Mouse (Mus musculus) cortical plate, adult 2 months (tissue): Measurements from ENCODE around the gene Hnrnpab. TPM values are rescaled to one million over a fixed set of nuclear protein-coding genes. Genes with fewer than 3 reads are reported as not detected.
"Not testable (repeated sequence)": the region's sequence is repeated elsewhere in the genome, so short reads cannot be mapped to it uniquely, and the experiment has no call there.

Source experiments
- H3K27ac ChIP-seq: fragments of 200-500 bp; 2 replicates; pipeline ENCODE4 v1.5.1; 2012; ENCODE audit warnings: low read length, control low read depth, inconsistent platforms; ENCODE audit not compliant: insufficient read depth
- H3K4me1 ChIP-seq: fragments of 200-500 bp; 2 replicates; pipeline ENCODE4 v1.6.1; 2011; ENCODE audit warnings: low read length; ENCODE audit not compliant: control insufficient read depth, insufficient read depth
- H3K4me3 ChIP-seq: fragments of 200-500 bp; 2 replicates; pipeline ENCODE4 v1.5.1; 2011; ENCODE audit warnings: mild to moderate bottlenecking, low read length, control low read depth; ENCODE audit not compliant: insufficient read depth
- CTCF ChIP-seq: fragments of 200-500 bp; IDR thresholded peaks from 2 replicates; pipeline ENCODE4 v1.5.1; 2011; ENCODE audit warnings: mild to moderate bottlenecking, control low read depth, low read length; ENCODE audit not compliant: insufficient read depth; ENCODE audit errors: extremely low read depth
- POLR2A ChIP-seq: fragments of 200-500 bp; IDR thresholded peaks from 2 replicates; pipeline ENCODE4 v1.6.1; 2011; ENCODE audit warnings: mild to moderate bottlenecking, low read length, control low read depth; ENCODE audit not compliant: insufficient read depth; ENCODE audit errors: extremely low read depth
- polyA plus RNA-seq: library from polyadenylated mRNA; depleted of rRNA; stranded (reverse); fragments of >200 nt; gene quantifications from 2 replicates; pipeline ENCODE4 v1.2.3, GENCODE M21; 2012

Gene Hnrnpab
- polyA plus RNA-seq, 1 experiment = 100 TPM

DNA sequence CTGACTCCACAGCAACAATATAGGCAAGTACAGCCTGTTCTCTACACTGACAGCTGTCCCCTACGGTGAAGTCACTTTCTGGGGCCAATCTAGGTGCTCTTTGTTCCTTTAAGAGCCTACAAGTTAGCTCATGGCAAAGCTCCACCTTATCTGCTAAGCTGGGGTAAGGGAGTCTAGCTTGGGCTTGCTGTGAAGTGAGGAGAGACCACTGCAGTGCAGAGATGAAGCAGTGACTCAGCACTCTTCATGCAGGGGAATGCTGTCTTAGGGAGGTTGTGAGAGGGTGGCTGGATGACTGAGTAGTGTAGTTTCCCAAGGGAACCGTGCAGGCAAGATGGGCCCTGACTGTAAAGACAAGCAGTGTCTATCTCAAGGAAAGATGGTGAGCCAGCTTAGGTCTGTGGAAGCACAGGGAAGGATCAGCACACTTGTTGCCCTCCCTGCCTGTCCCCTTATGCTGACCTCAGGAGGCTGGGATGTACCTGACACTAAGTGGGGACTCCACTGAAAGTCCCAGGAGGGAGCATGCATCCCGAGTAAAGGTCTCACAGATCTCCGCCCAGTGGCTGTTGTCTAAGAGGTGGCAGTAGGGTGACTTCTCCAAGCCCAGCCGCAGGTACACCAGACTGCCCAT lies 18.7 kb upstream of the Hnrnpab start:
- TF ChIP-seq CTCF (no peak), POLR2A (no peak)
- Histone ChIP-seq H3K4me3 (no peak overlapping the region), H3K27ac (peak overlapping the region; percentile 55), H3K4me1 (peaks cover 18% of the 10 kb centered on the region)

DNA sequence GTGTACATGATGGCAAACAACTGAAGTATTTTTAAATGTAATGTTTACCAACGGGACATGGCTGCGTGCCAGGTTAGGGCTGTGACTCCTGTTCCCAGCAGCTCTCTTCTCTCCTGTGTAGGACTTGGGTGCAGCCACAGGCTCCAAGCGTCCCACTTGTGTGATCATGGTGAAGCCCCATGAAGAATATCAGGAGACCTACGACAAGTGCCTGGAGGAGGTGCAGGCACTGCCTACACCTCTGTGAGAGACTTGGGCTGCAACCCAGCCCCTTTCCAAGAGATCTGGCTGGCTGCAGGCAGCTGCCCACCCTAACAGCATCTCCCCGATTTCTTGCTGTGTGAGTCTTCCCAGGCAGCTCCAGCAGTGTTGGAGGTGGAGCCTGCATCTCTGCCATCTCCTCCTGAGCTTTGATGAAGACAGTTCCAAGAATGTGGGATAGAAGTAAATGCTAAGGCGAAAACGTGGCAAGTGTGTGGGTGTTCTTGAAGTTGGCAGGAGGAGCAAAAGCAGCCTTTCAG lies 16.4 kb upstream of the Hnrnpab start:
- Histone ChIP-seq H3K4me3 (no peak overlapping the region), H3K4me1 (peaks cover 15% of the 10 kb centered on the region), H3K27ac (peak overlapping the region; percentile 66; the same call in 1 of the 2 replicates)
- TF ChIP-seq POLR2A (peak; percentile 54; the same call in 1 of the 2 replicates), CTCF (no peak)

DNA sequence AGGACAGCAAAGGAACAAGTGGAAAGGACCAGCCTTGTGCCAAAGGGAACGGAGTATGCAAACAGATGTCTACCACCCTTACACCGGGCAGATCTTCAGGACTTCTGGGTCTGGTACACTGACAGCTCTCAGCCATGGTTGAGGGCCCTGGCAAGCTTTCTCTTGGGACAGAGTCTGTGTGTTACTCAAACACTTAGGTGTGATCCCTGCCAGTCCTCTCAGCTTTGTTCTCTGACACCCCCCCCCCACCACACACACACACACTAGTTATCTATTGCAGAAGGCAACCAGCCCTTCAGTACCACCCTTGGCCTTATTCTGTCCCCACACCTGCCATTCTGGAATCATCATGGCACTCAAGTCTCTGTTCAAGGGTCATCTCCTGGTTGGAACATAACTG lies 15.1 kb upstream of the Hnrnpab start:
- no peak overlapping the region for H3K4me3 ChIP-seq
- peaks cover 14% of the 10 kb centered on the region for H3K4me1 ChIP-seq
- TF ChIP-seq CTCF = no peak
- no peak for TF ChIP-seq POLR2A
- H3K27ac ChIP-seq = peak overlapping the region; percentile 66

DNA sequence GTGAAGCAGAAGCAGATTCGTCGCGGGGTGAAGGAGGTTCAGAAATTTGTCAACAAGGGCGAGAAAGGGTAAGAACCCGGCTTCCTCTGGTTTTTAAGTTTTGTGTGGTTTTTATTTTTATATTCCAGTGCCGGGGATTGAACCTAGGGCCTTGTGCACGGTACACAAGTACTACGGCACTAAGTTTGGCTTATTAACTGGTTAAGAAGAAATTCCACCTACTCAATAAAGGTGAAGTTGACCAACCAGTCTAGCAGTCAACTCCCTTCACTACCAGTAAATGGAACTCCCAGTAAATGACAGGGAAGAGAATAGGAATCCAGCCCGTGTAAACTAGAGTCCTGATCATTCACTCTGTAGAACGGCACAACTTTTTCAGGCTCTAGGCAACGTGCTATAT lies 13.4 kb upstream of the Hnrnpab start:
- H3K4me1 ChIP-seq = peaks cover 15% of the 10 kb centered on the region
- H3K4me3 ChIP-seq = peak overlapping the region; percentile 77
- no peak overlapping the region for H3K27ac ChIP-seq
- TF ChIP-seq CTCF (no peak), POLR2A (no peak)

DNA sequence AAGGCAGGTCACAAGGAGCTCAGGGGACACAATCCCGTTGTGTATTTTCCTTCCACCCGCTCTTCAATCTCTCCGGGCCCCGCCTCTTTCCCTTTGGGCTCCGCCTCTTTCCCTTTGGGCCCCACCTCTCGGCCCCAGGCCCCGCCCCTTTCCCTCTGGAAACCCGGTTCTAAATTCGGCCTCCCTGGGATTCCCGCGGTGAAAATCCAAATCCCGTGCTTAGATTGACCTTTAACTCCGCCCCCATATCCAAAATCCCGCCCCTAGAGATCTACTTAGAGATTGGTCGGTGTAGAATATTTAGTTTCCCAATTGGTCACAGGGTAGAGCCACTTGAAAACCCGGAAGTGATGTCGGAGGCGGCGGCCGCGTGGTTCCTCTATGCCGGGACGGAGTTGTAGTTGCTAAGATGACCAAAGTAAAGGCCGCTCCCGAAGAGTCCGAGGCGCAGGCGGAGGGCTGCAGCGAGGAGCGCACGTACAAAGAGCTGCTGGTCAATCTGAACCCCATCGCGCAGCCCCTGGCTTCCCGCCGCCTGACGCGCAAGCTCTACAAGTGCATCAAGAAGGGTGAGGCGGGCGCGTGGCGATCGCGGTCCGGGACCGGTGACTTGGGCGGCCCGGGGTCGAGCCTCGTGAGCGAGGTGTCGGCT lies 12.9 kb upstream of the Hnrnpab start, which contains the start of gene Nhp2:
Nhp2 (plus strand) TSS at position 327 of the 652 bp plus-strand sequence.
- Histone ChIP-seq H3K4me3 (peak within 1 kb of the TSS; percentile 77), H3K4me1 (peaks cover 15% of the 10 kb centered on the region), H3K27ac (no peak within 1 kb of the TSS)
- TF ChIP-seq POLR2A = no peak
- TF ChIP-seq CTCF = no peak

DNA sequence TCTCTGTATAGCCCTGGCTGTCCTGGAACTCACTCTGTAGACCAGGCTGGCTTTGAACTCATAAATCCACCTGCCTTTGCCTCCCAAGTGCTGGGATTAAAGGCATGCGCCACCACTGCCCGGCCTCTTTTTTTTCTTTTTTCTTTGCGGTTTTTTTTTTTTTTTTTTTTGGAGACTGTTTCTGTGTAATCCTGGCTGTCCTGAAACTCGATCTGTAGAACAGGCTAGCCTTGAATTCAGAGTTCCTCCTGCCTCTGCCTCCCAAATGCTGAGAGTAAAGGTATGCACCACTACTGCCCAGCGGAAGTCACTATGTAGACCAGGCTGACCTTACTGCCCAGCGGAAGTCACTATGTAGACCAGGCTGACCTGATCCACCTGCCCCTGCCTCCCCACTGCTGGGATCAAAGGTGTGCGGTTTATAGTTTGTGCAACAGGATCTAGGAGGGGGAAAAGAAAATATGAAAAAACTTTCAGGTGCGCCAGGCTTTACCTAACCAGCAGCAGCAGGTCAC lies 12.3 kb upstream of the Hnrnpab start:
- Histone ChIP-seq H3K4me1 (peaks cover 14% of the 10 kb centered on the region), H3K27ac (no peak overlapping the region), H3K4me3 (peak overlapping the region; percentile 77)
- TF ChIP-seq CTCF = no peak
- TF ChIP-seq POLR2A = no peak

DNA sequence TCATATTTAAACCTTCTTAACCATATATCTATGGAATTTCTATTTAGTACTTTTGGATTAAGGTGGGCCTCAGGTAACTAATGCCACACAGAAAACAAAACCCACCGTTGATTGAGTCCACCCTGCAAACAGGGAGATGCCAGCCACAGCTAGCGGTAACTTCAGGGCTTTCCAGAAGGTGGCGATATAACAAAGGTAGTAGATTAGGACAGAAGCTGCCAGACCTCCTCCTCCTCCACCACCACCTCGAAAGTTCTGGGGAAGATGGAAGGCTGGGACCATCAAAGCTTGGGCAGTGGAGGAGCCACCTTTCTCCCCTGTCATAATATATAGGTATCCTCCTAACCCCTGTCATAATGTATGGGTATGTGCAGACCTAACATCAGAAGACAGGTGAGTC lies 11.0 kb upstream of the Hnrnpab start:
- Histone ChIP-seq H3K27ac (no peak overlapping the region), H3K4me3 (no peak overlapping the region), H3K4me1 (peaks cover 11% of the 10 kb centered on the region)
- TF ChIP-seq POLR2A = no peak
- peak; percentile 92 for TF ChIP-seq CTCF

DNA sequence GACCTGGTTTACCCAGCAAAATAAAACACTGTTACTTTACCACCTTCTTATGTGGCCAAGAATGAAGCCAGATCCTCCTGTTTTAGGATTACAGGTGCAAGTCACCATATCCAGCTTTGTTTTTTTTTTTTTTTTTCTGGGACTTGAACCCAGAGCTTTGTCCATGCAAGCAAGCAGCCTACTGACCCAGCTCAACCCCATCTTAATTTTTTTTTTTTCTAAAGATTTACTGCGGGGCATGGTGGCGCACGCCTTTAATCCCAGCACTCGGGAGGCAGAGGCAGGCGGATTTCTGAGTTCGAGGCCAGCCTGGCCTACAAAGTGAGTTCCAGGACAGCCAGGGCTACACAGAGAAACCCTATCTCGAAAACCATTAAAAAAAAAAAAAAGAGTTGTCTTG lies 9.5 kb upstream of the Hnrnpab start:
- peak overlapping the region; percentile 37; the same call in 1 of the 2 replicates for H3K4me3 ChIP-seq
- not testable (repeated sequence) for H3K4me1 ChIP-seq, H3K27ac ChIP-seq

DNA sequence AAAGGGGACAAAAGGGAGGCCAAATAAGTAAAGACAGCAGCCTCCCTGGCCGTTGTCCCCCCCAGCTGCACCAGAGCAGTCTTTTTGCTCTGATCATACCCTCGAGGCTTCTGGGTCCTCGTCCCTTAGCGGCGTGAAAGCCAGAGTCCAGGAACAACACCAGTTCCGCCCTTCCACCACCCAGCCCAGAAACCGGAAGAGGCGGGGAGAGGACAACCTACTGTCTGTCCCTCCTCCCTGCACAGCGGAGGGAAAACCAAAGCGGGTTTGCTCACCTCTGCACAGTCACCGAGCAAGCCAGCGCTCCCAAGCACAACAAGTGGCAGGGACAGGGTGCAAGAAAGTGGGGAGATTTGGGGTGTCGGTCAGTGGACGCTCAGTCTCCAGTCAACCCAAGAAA lies 9.0 kb upstream of the Hnrnpab start:
- TF ChIP-seq CTCF (no peak), POLR2A (peak; percentile 75)

More for the DNA sequence above, 9.0 kb upstream of the Hnrnpab start:
- Histone ChIP-seq H3K4me3 (peak overlapping the region; percentile 37), H3K27ac (peak overlapping the region; percentile 45; the same call in 1 of the 2 replicates), H3K4me1 (peaks cover 2% of the 10 kb centered on the region)
